Mouse (Mus musculus): ENCODE results near the gene Mylk2. TPM values are rescaled to one million over a fixed set of nuclear protein-coding genes. Genes with fewer than 3 reads are reported as not detected.

Gene Mylk2
- polyA plus RNA-seq (2017; shearing (Covaris generic)), result not detected

DNA sequence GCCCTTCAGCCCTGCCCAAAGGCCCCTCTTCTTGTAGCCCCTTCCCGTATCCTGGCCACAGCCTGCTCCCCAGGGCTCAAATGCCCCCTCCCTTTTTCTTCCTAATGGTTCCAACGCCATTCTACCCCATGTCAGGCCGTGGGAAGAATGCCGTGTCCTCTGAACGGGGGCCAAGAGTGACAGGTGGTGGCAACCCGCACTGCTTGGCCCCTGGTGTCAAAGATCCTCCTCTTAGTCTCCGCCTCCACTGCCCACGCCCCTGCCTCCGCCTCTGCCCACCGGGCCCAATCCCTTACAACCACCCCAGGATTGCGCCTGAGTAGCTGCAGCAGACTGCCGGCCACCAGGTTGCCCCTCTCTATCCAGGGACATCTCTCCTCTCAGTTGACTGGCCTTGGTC, at the start of gene Mylk2:
Gene Mylk2 (plus strand): TSS at position 322 of the 400 bp plus-strand sequence.

DNA sequence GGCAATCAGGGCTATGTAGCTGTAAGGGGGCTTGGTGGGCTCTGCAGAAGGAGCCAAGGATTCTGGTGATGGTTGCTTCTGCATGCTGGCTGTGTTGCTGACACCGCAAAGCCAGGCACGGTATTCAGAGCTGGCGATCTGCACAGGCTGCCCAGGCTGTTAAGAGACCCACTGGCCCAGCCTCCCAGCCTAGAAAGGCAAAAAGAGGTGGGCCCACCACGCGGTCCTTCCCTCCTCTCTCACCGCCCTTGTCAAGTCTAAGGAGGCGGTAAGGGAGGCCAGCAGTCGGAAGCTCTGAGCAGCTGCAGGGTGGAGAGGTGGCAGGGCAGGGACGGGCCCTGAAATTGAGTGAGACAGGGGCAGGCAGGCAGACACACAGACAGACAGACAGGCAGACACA, 21.9 kb downstream of the Mylk2 start, which contains the start of gene Foxs1:
Gene Foxs1 (minus strand): TSS at position 161 of the 400 bp plus-strand sequence.

GRCm38 (mm10) chr2:152951065-152951849, 40.1 kb downstream of the Mylk2 start, which contains the start of gene Dusp15:
TSS of gene Dusp15 (minus strand) at chr2:152951698.

DNA sequence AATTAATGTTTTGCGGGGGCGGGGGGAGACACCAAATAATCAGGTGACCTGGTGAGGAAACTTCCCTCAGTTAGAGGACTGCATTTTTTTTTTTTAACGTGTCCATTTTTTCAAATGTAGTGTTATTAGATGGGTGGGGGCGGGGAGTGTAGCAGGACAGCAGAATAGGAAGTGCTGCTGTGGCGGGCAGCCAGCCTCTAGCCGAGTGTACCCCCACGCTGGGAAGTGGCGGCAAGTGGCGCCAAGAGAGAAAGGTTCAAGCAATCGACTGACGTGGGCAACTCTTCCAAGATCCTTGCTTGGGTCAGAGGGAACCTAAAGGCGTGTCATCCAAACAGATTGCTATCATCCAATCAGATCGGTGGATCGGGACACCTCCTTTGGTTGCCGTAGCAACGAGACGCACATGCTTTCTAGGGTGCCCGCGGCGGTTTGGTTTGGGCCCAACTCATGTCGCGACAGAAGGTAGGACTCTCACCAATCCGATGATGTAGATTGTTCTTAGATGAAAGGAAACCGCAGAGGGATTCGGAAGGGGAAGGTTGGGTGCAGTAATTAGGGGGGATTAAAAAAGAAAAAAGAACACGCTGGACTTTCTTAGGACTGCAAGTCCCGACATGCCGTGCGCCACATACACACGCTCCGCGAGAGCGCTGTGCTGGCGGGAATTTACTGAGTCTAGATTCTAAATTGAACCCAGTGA, 51.1 kb downstream of the Mylk2 start, which contains the start of gene Ttll9:
Gene Ttll9 (plus strand): TSS at position 395 of the 703 bp plus-strand sequence.

Other genes with a start within 250 kb of the Mylk2 start
- gene H13, start 241.9 kb upstream of the Mylk2 start, polyA plus RNA-seq (2017; shearing (Covaris generic)), result 69.2 TPM
- 3.0 TPM for gene Mcts2, start 224.3 kb upstream of the Mylk2 start, polyA plus RNA-seq (2017; shearing (Covaris generic))
- gene Id1, start 175.1 kb upstream of the Mylk2 start, polyA plus RNA-seq (2017; shearing (Covaris generic)), result not detected
- gene Cox4i2, start 157.2 kb upstream of the Mylk2 start, polyA plus RNA-seq (2017; shearing (Covaris generic)), result 0.41 TPM
- gene Bcl2l1, start 79.6 kb upstream of the Mylk2 start, polyA plus RNA-seq (2017; shearing (Covaris generic)), result 76.0 TPM
- gene Tpx2, start 63.4 kb upstream of the Mylk2 start, polyA plus RNA-seq (2017; shearing (Covaris generic)), result 6.2 TPM
- gene Foxs1, start 21.9 kb downstream of the Mylk2 start, polyA plus RNA-seq (2017; shearing (Covaris generic)), result not detected
- gene Dusp15, start 40.3 kb downstream of the Mylk2 start, polyA plus RNA-seq (2017; shearing (Covaris generic)), result not detected
- 1.0 TPM for gene Ttll9, start 51.1 kb downstream of the Mylk2 start, polyA plus RNA-seq (2017; shearing (Covaris generic))
- gene Pdrg1, start 104.1 kb downstream of the Mylk2 start, polyA plus RNA-seq (2017; shearing (Covaris generic)), result 200 TPM
- not detected for gene Xkr7, start 120.5 kb downstream of the Mylk2 start, polyA plus RNA-seq (2017; shearing (Covaris generic))
- gene Ccm2l, start 154.6 kb downstream of the Mylk2 start, polyA plus RNA-seq (2017; shearing (Covaris generic)), result not detected
- 3.1 TPM for gene Hck, start 197.1 kb downstream of the Mylk2 start, polyA plus RNA-seq (2017; shearing (Covaris generic))
- gene Tm9sf4, start 250.0 kb downstream of the Mylk2 start, polyA plus RNA-seq (2017; shearing (Covaris generic)), result 61.0 TPM